Mouse (Mus musculus) natural killer cell, adult 2 months (primary cell): ENCODE measurements at regions not wholly inside any gene's neighbourhood (a gene's known extent, or its start where the extent isn't known, plus 50 kb on each side); places are given as distances from the start of the nearest gene placed in this dataset.

ENCODE experiments used
- DNase-seq, 2 experiments: peaks; one replicate each; pipeline ENCODE4 v3.0.0; 2022; ENCODE audit warnings: low spot score in 2 of 2

- no peak for DNase-seq
Observed at GRCm38 (mm10) chr19:53476768-53477547, 52.0 kb upstream of the Dusp5 start.

GRCm38 (mm10) chr19:53469256-53469655 is 59.7 kb upstream of the Dusp5 start:
- DNase-seq: no peak

GRCm38 (mm10) chr19:53464681-53465080 is 64.2 kb upstream of the Dusp5 start:
- peak; percentile 91 for DNase-seq

- DNase-seq: peak; percentile 21 to 29
Observed at GRCm38 (mm10) chr19:53464135-53464534, 64.8 kb upstream of the Dusp5 start.

GRCm38 (mm10) chr19:53461025-53462015 is 67.6 kb upstream of the Dusp5 start:
- DNase-seq: peak; percentile 77 to 88

- DNase-seq: peak; percentile 61 to 73
Observed at GRCm38 (mm10) chr19:53460312-53461024, 68.4 kb upstream of the Dusp5 start.

GRCm38 (mm10) chr19:53459407-53459788 is 69.0 kb upstream of the Smndc1 start:
- DNase-seq: no peak

GRCm38 (mm10) chr19:53458770-53459406 is 68.5 kb upstream of the Smndc1 start:
- no peak for DNase-seq

GRCm38 (mm10) chr19:53456681-53457080 is 66.3 kb upstream of the Smndc1 start:
- no peak for DNase-seq

- DNase-seq: no peak
Observed at GRCm38 (mm10) chr19:53454571-53454970, 64.2 kb upstream of the Smndc1 start.

- DNase-seq: no peak
Observed at GRCm38 (mm10) chr19:53454059-53454458, 63.7 kb upstream of the Smndc1 start.

- DNase-seq: no peak
Observed at GRCm38 (mm10) chr19:53453317-53453947, 63.1 kb upstream of the Smndc1 start.

- DNase-seq: no peak
Observed at GRCm38 (mm10) chr19:53452360-53452759, 62.0 kb upstream of the Smndc1 start.

GRCm38 (mm10) chr19:53451388-53451922 is 61.1 kb upstream of the Smndc1 start:
- DNase-seq: no peak

GRCm38 (mm10) chr19:53450624-53451387 is 60.4 kb upstream of the Smndc1 start:
- DNase-seq: no peak

- DNase-seq: no peak
Observed at GRCm38 (mm10) chr19:53449137-53449783, 58.9 kb upstream of the Smndc1 start.

GRCm38 (mm10) chr19:53448206-53448605 is 57.8 kb upstream of the Smndc1 start:
- DNase-seq: no peak

GRCm38 (mm10) chr19:53447754-53448153 is 57.4 kb upstream of the Smndc1 start:
- no peak for DNase-seq

- DNase-seq: no peak
Observed at GRCm38 (mm10) chr19:53446216-53446615, 55.8 kb upstream of the Smndc1 start.
